Mouse (Mus musculus) liver, postnatal 0 days (tissue): Measurements from ENCODE around the gene Fibin. TPM values are rescaled to one million over a fixed set of nuclear protein-coding genes. Genes with fewer than 3 reads are reported as not detected.

Experiments
- ATAC-seq: fragments of 200-750 bp; cut with Nextera tagmentation; 2 replicates; pipeline ENCODE4 v1.8.0; 2017; ENCODE audit warnings: mild to moderate bottlenecking, moderate library complexity
- DNase-seq: peaks from one replicate; pipeline ENCODE4 v3.0.0-alpha.2; 2016
- H3K27ac ChIP-seq: fragments of 300-500 bp; sonication (generic); 2 replicates; pipeline ENCODE4 v1.5.1; 2014; ENCODE audit warnings: antibody characterized with exemption, moderate library complexity, mild to moderate bottlenecking, low read depth
- H3K27me3 ChIP-seq: fragments of 300-500 bp; sonication (generic); 2 replicates; pipeline ENCODE4 v1.6.1; 2014; ENCODE audit warnings: low read length, control low read depth, mixed read lengths; ENCODE audit not compliant: insufficient read depth
- H3K36me3 ChIP-seq: fragments of 300-500 bp; sonication (generic); replicated peaks from 2 replicates; pipeline ENCODE4 v1.6.1; 2014; ENCODE audit warnings: mild to moderate bottlenecking, control low read depth, low read length, moderate library complexity, mixed read lengths; ENCODE audit not compliant: insufficient read depth
- H3K4me1 ChIP-seq: fragments of 300-500 bp; sonication (generic); 2 replicates; pipeline ENCODE4 v1.6.1; 2014; ENCODE audit warnings: antibody characterized with exemption, mild to moderate bottlenecking, control low read depth; ENCODE audit not compliant: insufficient read depth
- H3K4me2 ChIP-seq: fragments of 300-500 bp; sonication (generic); 2 replicates; pipeline ENCODE4 v1.6.1; 2014; ENCODE audit warnings: low read depth, mild to moderate bottlenecking, low read length, moderate library complexity, mixed read lengths
- H3K4me3 ChIP-seq: fragments of 300-500 bp; sonication (generic); 2 replicates; pipeline ENCODE4 v1.5.1; 2014; ENCODE audit warnings: low read depth, low read length
- H3K9ac ChIP-seq: fragments of 300-500 bp; sonication (generic); replicated peaks from 2 replicates; pipeline ENCODE4 v1.6.1; 2014; ENCODE audit warnings: mild to moderate bottlenecking, moderate library complexity
- H3K9me3 ChIP-seq: fragments of 300-500 bp; sonication (generic); 2 replicates; pipeline ENCODE4 v1.6.1; 2016; ENCODE audit warnings: mild to moderate bottlenecking, control low read depth, low read length, mixed read lengths
- CTCF ChIP-seq: sonication (generic); IDR thresholded peaks from 2 replicates; pipeline ENCODE4 v1.5.1; 2016; ENCODE audit warnings: antibody characterized with exemption, low read depth
- EP300 ChIP-seq: IDR thresholded peaks from 2 replicates; pipeline ENCODE4 v1.6.1; 2016; ENCODE audit warnings: antibody characterized with exemption, low read depth, mild to moderate bottlenecking
- WGBS: fragments of 180-500 bp; shearing (Covaris S2); extraction: QIAGEN DNeasy Blood & Tissue Kit; methylation state at CpG from one replicate; pipeline ENCODE4 v1.1.7; 2014; ENCODE audit not compliant: insufficient replicate concordance; 5-methylcytosine and 5-hydroxymethylcytosine counted together
- polyA plus RNA-seq: library from polyadenylated mRNA; unstranded; fragments of >200 nt; fragmentation: Nextera tagmentation; extraction: Ambion mirVana; gene quantifications from 2 replicates; pipeline ENCODE4 v1.2.1, GENCODE M21; 2015

Gene Fibin
- polyA plus RNA-seq, 1 experiment from 2014 or later = 0.36 TPM

GRCm38 (mm10) chr2:110376660-110377059, 13.7 kb upstream of the Fibin start:
- no peak for DNase-seq
- Histone ChIP-seq H3K9me3 (no peaks in the 10 kb centered on the region), H3K9ac (no peak overlapping the region), H3K4me3 (no peak overlapping the region), H3K36me3 (no peaks in the 10 kb centered on the region), H3K4me2 (no peak overlapping the region), H3K27me3 (no peaks in the 10 kb centered on the region), H3K4me1 (no peaks in the 10 kb centered on the region), H3K27ac (no peak overlapping the region)
- TF ChIP-seq EP300 = no peak
- no peak for ATAC-seq
- WGBS = 68% methylated on average over 1 of the region's 1 CpGs

GRCm38 (mm10) chr2:110375475-110375874, 12.5 kb upstream of the Fibin start:
- Histone ChIP-seq H3K27ac (no peak overlapping the region), H3K9ac (no peak overlapping the region), H3K36me3 (no peaks in the 10 kb centered on the region), H3K4me2 (no peak overlapping the region), H3K9me3 (no peaks in the 10 kb centered on the region), H3K4me3 (no peak overlapping the region), H3K4me1 (no peaks in the 10 kb centered on the region), H3K27me3 (no peaks in the 10 kb centered on the region)
- DNase-seq (no peak), ATAC-seq (no peak)
- TF ChIP-seq CTCF = no peak
- no peak for TF ChIP-seq EP300
- 90% methylated on average over 1 of the region's 1 CpGs for WGBS

- Histone ChIP-seq H3K4me3 (no peak overlapping the region), H3K36me3 (no peaks in the 10 kb centered on the region), H3K9ac (no peak overlapping the region), H3K9me3 (no peaks in the 10 kb centered on the region), H3K4me2 (no peak overlapping the region), H3K27me3 (no peaks in the 10 kb centered on the region), H3K4me1 (no peaks in the 10 kb centered on the region), H3K27ac (no peak overlapping the region)
- TF ChIP-seq CTCF (no peak), EP300 (no peak)
- DNase-seq (no peak), ATAC-seq (no peak)
- WGBS = 77% methylated on average over 2 of the region's 2 CpGs
Measured at GRCm38 (mm10) chr2:110373186-110373585, 10.2 kb upstream of the Fibin start.

- Histone ChIP-seq H3K9ac (no peak overlapping the region), H3K4me2 (no peak overlapping the region), H3K9me3 (no peaks in the 10 kb centered on the region), H3K4me1 (no peaks in the 10 kb centered on the region), H3K27me3 (no peaks in the 10 kb centered on the region), H3K27ac (no peak overlapping the region), H3K4me3 (no peak overlapping the region), H3K36me3 (no peaks in the 10 kb centered on the region)
- WGBS = 42% methylated on average over 1 of the region's 1 CpGs
- ATAC-seq (no peak), DNase-seq (no peak)
- TF ChIP-seq EP300 = 0 out of 2 replicates have a peak, but pooled peaks have one; percentile 13
- no peak for TF ChIP-seq CTCF
Measured at GRCm38 (mm10) chr2:110367382-110367887, 4.5 kb upstream of the Fibin start.

GRCm38 (mm10) chr2:110365401-110365800, 2.4 kb upstream of the Fibin start:
- DNase-seq (no peak), ATAC-seq (no peak)
- no peaks in the 10 kb centered on the region for H3K36me3 ChIP-seq
- H3K4me1 ChIP-seq = no peaks in the 10 kb centered on the region
- H3K9me3 ChIP-seq = no peaks in the 10 kb centered on the region
- H3K27ac ChIP-seq = no peak overlapping the region
- H3K9ac ChIP-seq = no peak overlapping the region
- no peak overlapping the region for H3K4me3 ChIP-seq
- H3K4me2 ChIP-seq = no peak overlapping the region
- TF ChIP-seq EP300 (no peak), CTCF (no peak)
- no peaks in the 10 kb centered on the region for H3K27me3 ChIP-seq

- Histone ChIP-seq H3K4me1 (no peaks in the 10 kb centered on the region), H3K27ac (no peak overlapping the region), H3K4me2 (no peak overlapping the region), H3K27me3 (no peaks in the 10 kb centered on the region), H3K4me3 (no peak overlapping the region), H3K36me3 (no peaks in the 10 kb centered on the region), H3K9ac (no peak overlapping the region), H3K9me3 (no peaks in the 10 kb centered on the region)
- no peak for TF ChIP-seq EP300
- TF ChIP-seq CTCF = no peak
- DNase-seq (no peak), ATAC-seq (no peak)
- 69% methylated on average over 3 of the region's 3 CpGs for WGBS
Measured at GRCm38 (mm10) chr2:110363855-110364254, 872 bp upstream of the Fibin start.
